Mouse (Mus musculus) CH12.LX (cell line): ENCODE measurements around the gene Trim80. TPM values are rescaled to one million over a fixed set of nuclear protein-coding genes. Genes with fewer than 3 reads are reported as not detected.

Source experiments
- DNase-seq: peaks from one replicate; pipeline ENCODE4 v3.0.0-alpha.2; 2013; ENCODE audit errors: extremely low read depth
- H3K27ac ChIP-seq: 2 replicates; pipeline ENCODE4 v1.5.1; 2012; ENCODE audit warnings: low read depth, mild to moderate bottlenecking, control low read depth, moderate library complexity; ENCODE audit not compliant: insufficient read depth
- H3K27me3 ChIP-seq: replicated peaks from 2 replicates; pipeline ENCODE3; 2012; ENCODE audit warnings: inconsistent platforms
- H3K36me3 ChIP-seq, 2 experiments: replicated peaks in 1 of 2; 2 replicates each; pipeline versions ENCODE3 to v1.6.1; 2012; ENCODE audit warnings: inconsistent platforms in 1 of 2, low read length in 1 of 2, mild to moderate bottlenecking in 1 of 2, mixed read lengths in 1 of 2, moderate library complexity in 1 of 2; ENCODE audit not compliant: control insufficient read depth in 1 of 2, insufficient read depth in 1 of 2
- H3K4me1 ChIP-seq, 2 experiments: 2 replicates each; pipeline ENCODE4 v1.6.1; 2012; ENCODE audit warnings: inconsistent platforms in 1 of 2, moderate library complexity in 1 of 2; ENCODE audit not compliant: insufficient read depth in 2 of 2, control insufficient read depth in 1 of 2
- H3K4me2 ChIP-seq: 2 replicates; pipeline ENCODE4 v1.6.1; 2012; ENCODE audit warnings: low read depth, mild to moderate bottlenecking, control low read depth; ENCODE audit not compliant: poor library complexity, insufficient read depth, severe bottlenecking
- H3K4me3 ChIP-seq, 3 experiments: fragments of 150-350 bp in 1 of 3; sonication (generic) in 1 of 3; replicated peaks in 1 of 3; 2 replicates each; pipeline versions ENCODE3 to v1.5.1; 2011 to 2012; ENCODE audit warnings: low read depth in 2 of 3, low read length in 2 of 3, mild to moderate bottlenecking in 2 of 3, moderate library complexity in 2 of 3, control low read depth in 1 of 3, improper control_type of control experiment in 1 of 3, inconsistent platforms in 1 of 3, mixed read lengths in 1 of 3; ENCODE audit not compliant: poor library complexity in 1 of 3
- H3K79me2 ChIP-seq: replicated peaks from 2 replicates; pipeline ENCODE4 v1.6.1; 2012; ENCODE audit warnings: mild to moderate bottlenecking, moderate library complexity; ENCODE audit not compliant: control insufficient read depth, poor library complexity, insufficient read depth, severe bottlenecking; ENCODE audit errors: extremely low read depth
- H3K9ac ChIP-seq: 2 replicates; pipeline ENCODE4 v1.6.1; 2012; ENCODE audit warnings: low read depth, mild to moderate bottlenecking, control low read depth, moderate library complexity; ENCODE audit not compliant: insufficient read depth
- H3K9me3 ChIP-seq: replicated peaks from 2 replicates; pipeline ENCODE3; 2012; ENCODE audit warnings: low read length, inconsistent platforms, mixed read lengths
- BHLHE40 ChIP-seq: IDR thresholded peaks from 2 replicates; pipeline ENCODE4 v1.6.1; 2011; ENCODE audit warnings: mild to moderate bottlenecking, low read depth, low read length, improper control_type of control experiment
- CTCF ChIP-seq, 2 experiments: IDR thresholded peaks in 1 of 2; conservative IDR thresholded peaks in 1 of 2; 2 replicates each; pipeline ENCODE4 v1.5.1; 2011 to 2012; ENCODE audit warnings: low read depth in 2 of 2, low read length in 2 of 2, improper control_type of control experiment in 1 of 2, inconsistent platforms in 1 of 2, mild to moderate bottlenecking in 1 of 2, moderate library complexity in 1 of 2
- E2F4 ChIP-seq: IDR thresholded peaks from 2 replicates; pipeline ENCODE4 v1.6.1; 2011; ENCODE audit warnings: low read depth, low read length, improper control_type of control experiment; ENCODE audit not compliant: insufficient replicate concordance
- HCFC1 ChIP-seq: IDR thresholded peaks from 2 replicates; pipeline ENCODE4 v1.6.1; 2012; ENCODE audit warnings: low read depth, mild to moderate bottlenecking, inconsistent platforms, low read length, improper control_type of control experiment
- JUN ChIP-seq: IDR thresholded peaks from 2 replicates; pipeline ENCODE4 v1.6.1; 2011; ENCODE audit warnings: low read depth, mild to moderate bottlenecking, low read length, improper control_type of control experiment, moderate library complexity; ENCODE audit not compliant: insufficient read depth
- JUND ChIP-seq: conservative IDR thresholded peaks from 2 replicates; pipeline ENCODE4 v1.6.1; 2011; ENCODE audit warnings: low read depth, low read length, improper control_type of control experiment
- MAFK ChIP-seq: IDR thresholded peaks from 2 replicates; pipeline ENCODE4 v1.6.1; 2011; ENCODE audit warnings: low read length, improper control_type of control experiment; ENCODE audit not compliant: insufficient replicate concordance
- MXI1 ChIP-seq: IDR thresholded peaks from 2 replicates; pipeline ENCODE4 v1.6.1; 2011; ENCODE audit warnings: mild to moderate bottlenecking, low read depth, low read length, improper control_type of control experiment
- MYC ChIP-seq: IDR thresholded peaks from 2 replicates; pipeline ENCODE4 v1.6.1; 2011; ENCODE audit warnings: low read depth, mild to moderate bottlenecking, improper control_type of control experiment, low read length
- NELFE ChIP-seq: IDR thresholded peaks from 2 replicates; pipeline ENCODE4 v1.6.1; 2011; ENCODE audit warnings: low read depth, low read length, improper control_type of control experiment
- PAX5 ChIP-seq: IDR thresholded peaks from 2 replicates; pipeline ENCODE4 v1.6.1; 2012; ENCODE audit warnings: low read length, inconsistent platforms, mixed read lengths
- POLR2A ChIP-seq: IDR thresholded peaks from 2 replicates; pipeline ENCODE4 v1.6.1; 2011; ENCODE audit warnings: low read depth, mild to moderate bottlenecking, improper control_type of control experiment, low read length
- POLR2AphosphoS2 ChIP-seq: IDR thresholded peaks from 2 replicates; pipeline ENCODE4 v1.6.1; 2011; ENCODE audit warnings: low read depth, low read length, improper control_type of control experiment
- RAD21 ChIP-seq: IDR thresholded peaks from 2 replicates; pipeline ENCODE4 v1.6.1; 2011; ENCODE audit warnings: low read depth, mild to moderate bottlenecking, low read length, improper control_type of control experiment, moderate library complexity
- SIN3A ChIP-seq: IDR thresholded peaks from 2 replicates; pipeline ENCODE4 v1.6.1; 2012; ENCODE audit warnings: low read length, improper control_type of control experiment, inconsistent platforms
- SMC3 ChIP-seq: IDR thresholded peaks from 2 replicates; pipeline ENCODE4 v1.6.1; 2011; ENCODE audit warnings: low read depth, low read length, improper control_type of control experiment
- TCF12 ChIP-seq: IDR thresholded peaks from 2 replicates; pipeline ENCODE4 v1.6.1; 2014; ENCODE audit warnings: low read depth, mild to moderate bottlenecking, inconsistent platforms, low read length, improper control_type of control experiment
- UBTF ChIP-seq: IDR thresholded peaks from 2 replicates; pipeline ENCODE4 v1.6.1; 2012; ENCODE audit warnings: low read depth, mild to moderate bottlenecking, inconsistent platforms, low read length, improper control_type of control experiment, moderate library complexity
- ZC3H11A ChIP-seq: IDR thresholded peaks from 2 replicates; pipeline ENCODE4 v1.6.1; 2012; ENCODE audit warnings: low read depth, mild to moderate bottlenecking, inconsistent platforms, low read length, improper control_type of control experiment
- ZKSCAN1 ChIP-seq: IDR thresholded peaks from 2 replicates; pipeline ENCODE4 v1.6.1; 2012; ENCODE audit warnings: low read depth, inconsistent platforms, low read length, improper control_type of control experiment, borderline replicate concordance
- dilution Hi-C: fragments of 300-500 bp; cut with MboI; formaldehyde crosslinking; loops from 2 replicates; pipeline ENCODE4 v1.14.3; 2020; ENCODE audit warnings: low sequenced_read_pairs; ENCODE audit not compliant: extremely low pct_unique_long_range_greater_than_20kb, extremely low pct_ligation_motif_present
- in situ Hi-C: fragments of 300-500 bp; cut with MboI; formaldehyde crosslinking; loops from 3 replicates; pipeline ENCODE4 v1.14.3; 2019; ENCODE audit warnings: low sequenced_read_pairs, low pct_ligation_motif_present, low pct_unique_long_range_greater_than_20kb, mixed read lengths
- polyA plus RNA-seq: library from polyadenylated mRNA; unstranded; fragments of >175 nt; gene quantifications from 2 replicates; pipeline ENCODE4 v1.2.1, GENCODE M21; 2012; ENCODE audit warnings: low read depth; ENCODE audit not compliant: insufficient read length
- total RNA-seq, 2 experiments: library from RNA; depleted of rRNA; stranded (reverse); fragments of 300-350 nt in 1 of 2; fragments of >200 nt in 1 of 2; gene quantifications; 2 replicates each; pipeline ENCODE4 v1.2.3; 2012 to 2014

The Trim80 gene
- total and polyA plus RNA-seq, 3 experiments: not detected

- H3K4me1 ChIP-seq: peaks cover 3 to 25% of the 10 kb centered on the region in 2 experiments
- H3K79me2 ChIP-seq: no peaks in the 10 kb centered on the region
- H3K27me3 ChIP-seq: peaks cover 59% of the 10 kb centered on the region
- TF ChIP-seq BHLHE40 (no peak), JUND (no peak), ZC3H11A (no peak), TCF12 (no peak), PAX5 (no peak), MAFK (no peak), POLR2AphosphoS2 (no peak), JUN (no peak)
- no peak overlapping the region for H3K4me3 ChIP-seq
- in situ Hi-C loops: no loop called here
- H3K27ac ChIP-seq: no peak overlapping the region
- dilution Hi-C loops: no loop called here
- H3K4me2 ChIP-seq: no peak overlapping the region
- no peaks in the 10 kb centered on the region for H3K36me3 ChIP-seq
- no peak overlapping the region for H3K9ac ChIP-seq
- H3K9me3 ChIP-seq: peaks cover 13% of the 10 kb centered on the region
- no peak for DNase-seq
Measured at GRCm38 (mm10) chr11:115450176-115450575, 9.8 kb downstream of the Trim80 start.

GRCm38 (mm10) chr11:115451781-115452241 lies 11.5 kb downstream of the Trim80 start:
- peaks cover 44% of the 10 kb centered on the region for H3K27me3 ChIP-seq
- no peak overlapping the region for H3K4me2 ChIP-seq
- in situ Hi-C loops: no loop called here
- no peaks in the 10 kb centered on the region for H3K79me2 ChIP-seq
- dilution Hi-C loops: no loop called here
- peaks cover 20% of the 10 kb centered on the region for H3K9me3 ChIP-seq
- H3K27ac ChIP-seq: no peak overlapping the region
- peak; percentile 39 for DNase-seq
- TF ChIP-seq E2F4 (no peak), SMC3 (no peak), POLR2AphosphoS2 (no peak), NELFE (no peak), POLR2A (no peak), ZKSCAN1 (no peak), MAFK (no peak), UBTF (no peak), HCFC1 (no peak), CTCF (conservative IDR thresholded peaks at IDR 0.05 in 1 of 2, IDR thresholded peaks at IDR 0.05 in 1 of 2; ENCODE audit: low read depth in 2 of 2, low read length in 2 of 2) (no peak), ZC3H11A (no peak), MXI1 (no peak), MYC (no peak), RAD21 (no peak), SIN3A (no peak)
- H3K4me1 ChIP-seq: peaks cover 3 to 25% of the 10 kb centered on the region in 2 experiments
- H3K9ac ChIP-seq: no peak overlapping the region
- no peak overlapping the region for H3K4me3 ChIP-seq
- no peaks in the 10 kb centered on the region for H3K36me3 ChIP-seq
